Mouse (Mus musculus) ovary, adult 10 weeks (tissue): ENCODE measurements around the gene Klk11. TPM values are rescaled to one million over a fixed set of nuclear protein-coding genes. Genes with fewer than 3 reads are reported as not detected.

Source experiments
- polyA plus RNA-seq: library from polyadenylated mRNA; stranded (reverse); fragments of 350-450 nt; fragmentation: Illumina TruSeq; extraction: RNeasy Lipid Tissue Mini Kit (QIAGEN cat#74804); gene quantifications from one replicate; pipeline ENCODE4 v1.2.3, GENCODE M21; 2014

Gene Klk11
- 0.48 TPM for polyA plus RNA-seq

DNA sequence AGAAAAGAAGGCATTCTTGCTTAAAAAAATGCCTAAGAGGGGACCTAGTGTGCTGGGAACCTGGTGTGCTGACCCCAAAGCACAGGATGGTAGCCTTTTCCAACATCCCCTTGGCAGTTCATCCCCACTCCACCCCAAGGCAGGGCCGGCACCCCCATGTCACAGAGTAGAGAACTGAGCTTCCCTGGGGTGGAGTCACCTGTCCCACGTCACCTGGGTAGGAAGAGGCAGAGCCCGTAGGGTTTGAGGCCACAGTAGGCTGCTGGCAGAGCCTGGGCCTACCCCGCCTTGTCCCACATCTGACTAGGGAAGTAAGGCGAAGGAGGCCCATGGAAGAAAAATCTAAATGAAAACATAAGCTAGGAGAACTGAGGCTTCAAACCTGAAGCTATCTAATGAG lies at the start of gene Klk11:
Gene Klk11, plus strand, starts transcription at position 241 of the 400 bp plus-strand sequence.

GRCm38 (mm10) chr7:43768597-43768996 lies 5.8 kb upstream of the Klk11 start, which contains the start of gene Klk12:
Gene Klk12 (plus strand): TSS chr7:43768897.

DNA sequence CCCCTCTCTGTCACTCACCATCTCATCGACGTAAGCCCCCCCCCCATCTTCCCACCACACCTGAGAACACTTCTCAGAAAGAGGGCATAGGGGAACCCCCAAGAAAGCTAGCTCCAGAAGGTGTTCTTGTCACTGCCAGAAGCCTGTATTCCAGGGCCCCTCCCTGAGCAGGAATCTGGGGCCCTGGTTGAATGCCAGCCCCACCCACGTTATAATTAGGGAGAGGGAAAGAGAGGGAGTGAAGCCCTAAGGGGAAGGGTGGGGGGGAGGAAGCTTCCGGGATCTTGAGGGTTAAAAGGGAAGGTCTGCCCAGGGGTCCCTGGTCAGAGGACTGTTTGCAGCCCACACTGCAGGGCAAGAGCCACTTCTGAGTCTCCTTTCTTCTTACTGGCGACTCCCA lies 6.3 kb downstream of the Klk11 start, which contains the start of gene Klk10:
Gene Klk10, plus strand, starts transcription at position 290 of the 400 bp plus-strand sequence.

GRCm38 (mm10) chr7:43791591-43791990 lies 17.2 kb downstream of the Klk11 start, which contains the start of gene Klk9:
Gene Klk9 (plus strand): TSS chr7:43791891.

DNA sequence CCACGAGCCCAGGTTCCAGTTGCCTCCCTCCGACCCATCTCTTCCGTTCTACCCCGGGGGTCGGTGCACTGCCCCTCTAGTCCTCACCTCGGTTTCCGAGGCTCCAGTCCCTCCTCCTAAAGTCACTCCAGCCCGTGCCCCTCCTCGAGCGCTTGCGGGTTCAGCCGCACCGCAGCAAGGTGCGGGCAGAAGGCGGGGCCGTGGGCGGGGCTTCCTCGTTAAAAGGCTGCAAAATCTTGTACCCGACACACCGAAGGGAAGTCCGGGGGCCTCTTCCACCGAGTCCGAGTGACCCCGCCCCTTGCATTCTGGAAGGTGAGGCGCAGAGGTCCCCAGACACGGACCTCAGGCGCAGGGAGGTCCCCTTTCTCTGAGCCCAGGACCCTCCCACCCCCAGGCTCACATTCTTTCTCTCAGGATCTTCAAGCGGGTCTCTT lies 22.9 kb downstream of the Klk11 start, which contains the start of gene Klk8:
Gene Klk8, plus strand, starts transcription at position 245 of the 437 bp plus-strand sequence.

GRCm38 (mm10) chr7:43810994-43811393 lies 36.6 kb downstream of the Klk11 start, which contains the start of gene Klk7:
Gene Klk7 (plus strand): TSS chr7:43811294.

GRCm38 (mm10) chr7:43824199-43824598 lies 49.8 kb downstream of the Klk11 start, which contains the start of gene Klk6:
Gene Klk6 (plus strand): TSS chr7:43824499.

Other genes starting within 250 kb of the Klk11 start
- 5.7 TPM for gene Cd33, start 230.2 kb upstream of the Klk11 start, polyA plus RNA-seq
- 3.5 TPM for gene Zfp658, start 212.3 kb upstream of the Klk11 start, polyA plus RNA-seq
- gene Zfp719, start 195.0 kb upstream of the Klk11 start, polyA plus RNA-seq = 42.2 TPM
- gene Zfp819, start 167.4 kb upstream of the Klk11 start, polyA plus RNA-seq = 0.20 TPM
- gene Ceacam18, start 139.9 kb upstream of the Klk11 start, polyA plus RNA-seq = not detected
- 0.66 TPM for gene Siglece, start 114.4 kb upstream of the Klk11 start, polyA plus RNA-seq
- gene Ctu1, start 102.6 kb upstream of the Klk11 start, polyA plus RNA-seq = 3.2 TPM
- gene Klk14, start 84.2 kb upstream of the Klk11 start, polyA plus RNA-seq = not detected
- gene Klk13, start 62.0 kb upstream of the Klk11 start, polyA plus RNA-seq = not detected
- not detected for gene Klk12, start 5.7 kb upstream of the Klk11 start, polyA plus RNA-seq
- gene Klk10, start 6.4 kb downstream of the Klk11 start, polyA plus RNA-seq = not detected
- gene Klk9, start 17.3 kb downstream of the Klk11 start, polyA plus RNA-seq = not detected
- gene Klk8, start 23.0 kb downstream of the Klk11 start, polyA plus RNA-seq = not detected
- gene Klk7, start 36.7 kb downstream of the Klk11 start, polyA plus RNA-seq = not detected
- gene Klk6, start 49.9 kb downstream of the Klk11 start, polyA plus RNA-seq = not detected
- not detected for gene Klk5, start 67.4 kb downstream of the Klk11 start, polyA plus RNA-seq
- gene Klk4, start 106.6 kb downstream of the Klk11 start, polyA plus RNA-seq = not detected
- not detected for gene Klk15, start 159.1 kb downstream of the Klk11 start, polyA plus RNA-seq
- not detected for gene Klk1b8, start 176.1 kb downstream of the Klk11 start, polyA plus RNA-seq
- gene Klk1b1, start 192.1 kb downstream of the Klk11 start, polyA plus RNA-seq = not detected
- not detected for gene Klk1b9, start 201.5 kb downstream of the Klk11 start, polyA plus RNA-seq
- gene Klk1b11, start 221.3 kb downstream of the Klk11 start, polyA plus RNA-seq = not detected
- gene Klk1b26, start 237.6 kb downstream of the Klk11 start, polyA plus RNA-seq = not detected